In genomic region chr2:70388645-70389044, GRCm38 (mm10) we compare ENCODE assay signal across 11 mouse cellular contexts.
DNase-seq lines count a peak whose midpoint lies in the region; ATAC-seq lines count a peak whose summit lies in the region.
"Had no signal": no experiment of that assay in that cellular context is flagged by ENCODE, and none has a peak within 500 bp of the region (broad histone marks: within the 10 kb centered on the region; RNA-seq: fewer than 3 reads in every experiment).

No protein-coding gene starts in this region.

- H3K4me3 ChIP-seq in midbrain, embryonic 14.5 days (replicated peaks; ENCODE audit: low read depth, low read length) = no peak overlapping the region
- H3K4me3 ChIP-seq: forebrain, embryonic 15.5 days; layer of hippocampus, adult 2 months; lung, embryonic 15.5 days had no signal

- H3K36me3 ChIP-seq in midbrain, embryonic 14.5 days (ENCODE audit: control insufficient read depth, insufficient read depth, low read length) = no peaks in the 10 kb centered on the region
- H3K36me3 ChIP-seq: forebrain, embryonic 15.5 days; lung, embryonic 15.5 days had no signal

- peak; percentile 10 for DNase-seq in gastrocnemius, postnatal 25 days
- DNase-seq in gastrocnemius, postnatal 10 days = no peak
- DNase-seq in kidney, adult 9 months = peak; percentile 6
- DNase-seq in kidney, postnatal 25 days = no peak
- peak; percentile 35 for DNase-seq in forelimb bud, embryonic 11.5 days (ENCODE audit: low read depth, low spot score)
- DNase-seq in midbrain, embryonic 14.5 days = peak; percentile 25
- DNase-seq in ovary, adult 18-20 months (ENCODE audit: low spot score) = no peak
- DNase-seq in layer of hippocampus, postnatal 25 days (ENCODE audit: extremely low spot score in 1 of 2, low spot score in 1 of 2) = no peak

- no peak for ATAC-seq in midbrain, embryonic 14.5 days (ENCODE audit: low FRiP score, low TSS enrichment)
- ATAC-seq: forebrain, embryonic 15.5 days had no signal

- peaks cover 9% of the 10 kb centered on the region for H3K4me1 ChIP-seq in midbrain, embryonic 14.5 days (ENCODE audit: control insufficient read depth, insufficient read depth, low read length)

- H3K4me2 ChIP-seq in midbrain, embryonic 14.5 days (ENCODE audit: low read length) = no peak overlapping the region
- H3K4me2 ChIP-seq: forebrain, embryonic 15.5 days; lung, embryonic 15.5 days had no signal

- H3K9me3 ChIP-seq in midbrain, embryonic 14.5 days (ENCODE audit: control insufficient read depth, low read length) = no peaks in the 10 kb centered on the region
- H3K9me3 ChIP-seq: forebrain, embryonic 15.5 days; lung, embryonic 15.5 days had no signal

- no peaks in the 10 kb centered on the region for H3K27me3 ChIP-seq in midbrain, embryonic 14.5 days (ENCODE audit: control insufficient read depth, insufficient read depth, low read length)
- H3K27me3 ChIP-seq: forebrain, embryonic 15.5 days; lung, embryonic 15.5 days had no signal

- H3K27ac ChIP-seq in midbrain, embryonic 14.5 days (replicated peaks; ENCODE audit: low read depth, low read length) = no peak overlapping the region
- H3K27ac ChIP-seq: forebrain, embryonic 15.5 days; layer of hippocampus, adult 2 months; lung, embryonic 15.5 days had no signal

- 26% methylated on average over 6 of the region's 6 CpGs for WGBS in midbrain, embryonic 14.5 days

- no peak overlapping the region for H3K9ac ChIP-seq in midbrain, embryonic 14.5 days (replicated peaks; ENCODE audit: low read length)
- H3K9ac ChIP-seq: forebrain, embryonic 15.5 days; lung, embryonic 15.5 days had no signal

Comparison
In these comparisons a context has a peak if more than half of its experiments do, and no peak if none do; other contexts are left out.
1. DNase-seq: peak in gastrocnemius, postnatal 25 days (single experiment), kidney, adult 9 months (single experiment), forelimb bud, embryonic 11.5 days (single experiment) and midbrain, embryonic 14.5 days (single experiment); none in gastrocnemius, postnatal 10 days (single experiment), kidney, postnatal 25 days (0 of 2), ovary, adult 18-20 months (single experiment) and layer of hippocampus, postnatal 25 days (0 of 2).